Mouse (Mus musculus): ENCODE measurements around the gene Hid1.

DNA sequence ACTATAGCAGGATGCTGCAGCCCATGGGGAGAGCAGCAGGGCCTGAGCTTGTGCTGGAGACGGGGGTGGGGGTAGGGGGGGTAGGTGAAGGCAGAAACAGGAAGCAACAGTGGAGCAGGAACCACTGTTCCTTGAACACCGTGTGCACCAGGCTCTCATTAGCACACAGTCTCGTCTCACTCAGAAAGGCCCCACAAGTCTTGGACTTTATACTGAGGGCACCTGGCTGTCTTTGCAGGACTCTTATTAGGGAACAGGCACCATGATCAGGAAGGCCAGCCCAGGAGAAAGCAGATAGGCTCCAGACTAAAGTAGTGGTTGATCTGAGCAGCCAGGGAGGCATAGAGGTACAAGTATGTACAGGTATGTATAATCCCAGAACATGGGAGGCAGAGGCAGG, 30.2 kb downstream of the Hid1 start:
- no peak for TF ChIP-seq HCFC1 (IDR thresholded peaks at IDR 0.05; ENCODE audit: borderline replicate concordance, insufficient read depth, low read length)
- TF ChIP-seq ZNF384 (IDR thresholded peaks at IDR 0.05; ENCODE audit: low read depth, low read length): no peak
